Mouse (Mus musculus): Measurements from ENCODE around the gene Robo2.

GRCm38 (mm10) chr16:74192979-74193554, 218.6 kb downstream of the Robo2 start:
- TF ChIP-seq CTCF (IDR thresholded peaks at IDR 0.05; ENCODE audit: low read depth) (no peak), EP300 (IDR thresholded peaks at IDR 0.05; ENCODE audit: low read depth) (no peak)

Measured in liver, embryonic 14.5 days (tissue).